19 mouse cellular contexts compared by ENCODE assay signal in genomic region chr5:28042779-28043178, GRCm38 (mm10). TPM values are rescaled to one million over a fixed set of nuclear protein-coding genes. Genes with fewer than 3 reads are reported as not detected.
DNase-seq lines count a peak whose midpoint lies in the region; ATAC-seq and TF ChIP-seq lines count a peak whose summit lies in the region.
"Had no signal": no experiment of that assay in that cellular context is flagged by ENCODE, and none has a peak within 500 bp of the region (broad histone marks: within the 10 kb centered on the region; RNA-seq: fewer than 3 reads in every experiment).

No protein-coding gene starts in this region.

- no peak overlapping the region for H3K4me2 ChIP-seq in intestine, embryonic 15.5 days (replicated peaks)
- H3K4me2 ChIP-seq in intestine, postnatal 0 days (replicated peaks; ENCODE audit: low read depth) = no peak overlapping the region
- H3K4me2 ChIP-seq in liver, embryonic 15.5 days = peak overlapping the region; percentile 43
- H3K4me2 ChIP-seq in stomach, embryonic 15.5 days = no peak overlapping the region
- H3K4me2 ChIP-seq: heart, embryonic 15.5 days; hindbrain, embryonic 14.5 days; neural tube, embryonic 15.5 days had no signal

- DNase-seq in c-Kit-positive CD71-positive TER-119-positive erythroid progenitor cells, embryonic 14.5 days (ENCODE audit: low spot score) = peak; percentile 48
- no peak for DNase-seq in cerebellum, postnatal 14 days
- DNase-seq in adrenal gland, adult 8-10 months = no peak
- no peak for DNase-seq in layer of hippocampus, postnatal 10 days (ENCODE audit: low spot score in 2 of 2)
- DNase-seq: cerebellum, adult 9-10 months; kidney, adult 8-10 months; kidney, postnatal 4 days; right cerebral cortex, postnatal 25 days; thymus, postnatal 14 days had no signal

- peaks cover 13% of the 10 kb centered on the region; the same call in 1 of the 2 replicates for H3K4me1 ChIP-seq in intestine, embryonic 15.5 days (replicated peaks)
- H3K4me1 ChIP-seq in intestine, postnatal 0 days (replicated peaks; ENCODE audit: control insufficient read depth, insufficient read depth, low read length) = peaks cover 8% of the 10 kb centered on the region
- peaks cover 27% of the 10 kb centered on the region for H3K4me1 ChIP-seq in liver, embryonic 15.5 days (replicated peaks)
- H3K4me1 ChIP-seq in stomach, embryonic 15.5 days = peaks cover 5% of the 10 kb centered on the region
- H3K4me1 ChIP-seq: neural tube, embryonic 15.5 days had no signal

- H3K36me3 ChIP-seq in intestine, embryonic 15.5 days = no peaks in the 10 kb centered on the region
- H3K36me3 ChIP-seq in intestine, postnatal 0 days (ENCODE audit: control insufficient read depth, insufficient read depth) = no peaks in the 10 kb centered on the region
- no peaks in the 10 kb centered on the region for H3K36me3 ChIP-seq in liver, embryonic 15.5 days (replicated peaks)
- no peaks in the 10 kb centered on the region for H3K36me3 ChIP-seq in stomach, embryonic 15.5 days
- H3K36me3 ChIP-seq: embryonic facial prominence, embryonic 10.5 days; G1E; heart, embryonic 15.5 days; limb, embryonic 10.5 days; neural tube, embryonic 15.5 days had no signal

- no peaks in the 10 kb centered on the region for H3K27me3 ChIP-seq in intestine, embryonic 15.5 days (replicated peaks)
- no peaks in the 10 kb centered on the region for H3K27me3 ChIP-seq in intestine, postnatal 0 days (replicated peaks; ENCODE audit: control insufficient read depth, insufficient read depth, low read length)
- H3K27me3 ChIP-seq in liver, embryonic 15.5 days = peaks cover 10% of the 10 kb centered on the region; the same call in 1 of the 2 replicates
- H3K27me3 ChIP-seq in stomach, embryonic 15.5 days (replicated peaks) = no peaks in the 10 kb centered on the region
- H3K27me3 ChIP-seq: heart, embryonic 15.5 days; neural tube, embryonic 15.5 days had no signal

- H3K9ac ChIP-seq in intestine, embryonic 15.5 days = no peak overlapping the region
- H3K9ac ChIP-seq in intestine, postnatal 0 days (ENCODE audit: low read depth, low read length) = no peak overlapping the region
- no peak overlapping the region for H3K9ac ChIP-seq in liver, embryonic 15.5 days
- H3K9ac ChIP-seq in stomach, embryonic 15.5 days = no peak overlapping the region
- H3K9ac ChIP-seq: heart, embryonic 15.5 days; hindbrain, embryonic 14.5 days; neural tube, embryonic 15.5 days had no signal

- H3K9me3 ChIP-seq in intestine, embryonic 15.5 days = no peaks in the 10 kb centered on the region
- H3K9me3 ChIP-seq in intestine, postnatal 0 days (ENCODE audit: control insufficient read depth) = no peaks in the 10 kb centered on the region
- no peaks in the 10 kb centered on the region for H3K9me3 ChIP-seq in liver, embryonic 15.5 days (replicated peaks)
- H3K9me3 ChIP-seq in stomach, embryonic 15.5 days = no peaks in the 10 kb centered on the region
- H3K9me3 ChIP-seq: G1E; heart, embryonic 15.5 days; neural tube, embryonic 15.5 days had no signal

- whole genome bisulfite sequencing in intestine, embryonic 15.5 days = 32% methylated on average over 2 of the region's 2 CpGs
- WGBS in intestine, postnatal 0 days = 31% methylated on average over 2 of the region's 2 CpGs
- 39% methylated on average over 2 of the region's 2 CpGs for WGBS in liver, embryonic 15.5 days (ENCODE audit: insufficient replicate concordance)
- WGBS in stomach, embryonic 15.5 days = 33% methylated on average over 2 of the region's 2 CpGs

- no peak for TF ChIP-seq CTCF in intestine, postnatal 0 days (IDR thresholded peaks at IDR 0.05; ENCODE audit: low read depth)

- H3K4me3 ChIP-seq in intestine, embryonic 15.5 days (replicated peaks) = no peak overlapping the region
- H3K4me3 ChIP-seq in intestine, postnatal 0 days (ENCODE audit: low read depth, low read length) = no peak overlapping the region
- no peak overlapping the region for H3K4me3 ChIP-seq in liver, embryonic 15.5 days (replicated peaks)
- no peak overlapping the region for H3K4me3 ChIP-seq in stomach, embryonic 15.5 days (replicated peaks)
- H3K4me3 ChIP-seq: embryonic facial prominence, embryonic 10.5 days; heart, embryonic 15.5 days; limb, embryonic 10.5 days; neural tube, embryonic 15.5 days had no signal

- no peak overlapping the region for H3K27ac ChIP-seq in intestine, embryonic 15.5 days
- no peak overlapping the region for H3K27ac ChIP-seq in intestine, postnatal 0 days (ENCODE audit: low read depth, low read length)
- H3K27ac ChIP-seq in liver, embryonic 15.5 days (replicated peaks) = no peak overlapping the region
- H3K27ac ChIP-seq in stomach, embryonic 15.5 days = no peak overlapping the region
- H3K27ac ChIP-seq: embryonic facial prominence, embryonic 10.5 days; heart, embryonic 15.5 days; hindbrain, embryonic 14.5 days; limb, embryonic 10.5 days; neural tube, embryonic 15.5 days had no signal

- ATAC-seq in intestine, embryonic 15.5 days = peak; percentile 50
- ATAC-seq in intestine, postnatal 0 days = no peak
- ATAC-seq in liver, embryonic 15.5 days (ENCODE audit: insufficient read depth) = peak; percentile 85
- peak; percentile 54; the same call in 1 of the 2 replicates for ATAC-seq in stomach, embryonic 15.5 days (ENCODE audit: insufficient read depth, low FRiP score, low read depth)

RNA-seq across cellular contexts. Expression of gene Insig1, which starts 28.4 kb away (rescaled TPM):
- 222 and 228 TPM in 2 replicates for polyA plus RNA-seq in intestine, embryonic 15.5 days (2015; fragmentation: Nextera tagmentation; extraction: Ambion mirVana)
- polyA plus RNA-seq in intestine, postnatal 0 days (2015; fragmentation: Nextera tagmentation; extraction: Ambion mirVana) = 100 and 102 TPM in 2 replicates
- polyA plus RNA-seq in liver, embryonic 15.5 days (2015; fragmentation: Nextera tagmentation; extraction: Ambion mirVana) = 62.2 and 67.6 TPM in 2 replicates
- 117 and 136 TPM in 2 replicates for polyA plus RNA-seq in stomach, embryonic 15.5 days (2015; fragmentation: Nextera tagmentation; extraction: Ambion mirVana)
- 100 to 1,000 TPM; 117 to 144 (median 135) TPM for total RNA-seq in adrenal gland, adult 8-10 months (2022)
- 10 to 100 TPM; 82.7 to 88.7 TPM for total RNA-seq in layer of hippocampus, postnatal 10 days (2021)
